Mouse (Mus musculus) lung, postnatal 0 days (tissue): Measurements from ENCODE around the gene Agmo.

Experiments
- CTCF ChIP-seq: IDR thresholded peaks from 2 replicates; pipeline ENCODE4 v1.5.1; 2016; ENCODE audit warnings: antibody characterized with exemption, mild to moderate bottlenecking
- EP300 ChIP-seq: IDR thresholded peaks from 2 replicates; pipeline ENCODE4 v1.6.1; 2016; ENCODE audit warnings: antibody characterized with exemption, mild to moderate bottlenecking, control low read depth

DNA sequence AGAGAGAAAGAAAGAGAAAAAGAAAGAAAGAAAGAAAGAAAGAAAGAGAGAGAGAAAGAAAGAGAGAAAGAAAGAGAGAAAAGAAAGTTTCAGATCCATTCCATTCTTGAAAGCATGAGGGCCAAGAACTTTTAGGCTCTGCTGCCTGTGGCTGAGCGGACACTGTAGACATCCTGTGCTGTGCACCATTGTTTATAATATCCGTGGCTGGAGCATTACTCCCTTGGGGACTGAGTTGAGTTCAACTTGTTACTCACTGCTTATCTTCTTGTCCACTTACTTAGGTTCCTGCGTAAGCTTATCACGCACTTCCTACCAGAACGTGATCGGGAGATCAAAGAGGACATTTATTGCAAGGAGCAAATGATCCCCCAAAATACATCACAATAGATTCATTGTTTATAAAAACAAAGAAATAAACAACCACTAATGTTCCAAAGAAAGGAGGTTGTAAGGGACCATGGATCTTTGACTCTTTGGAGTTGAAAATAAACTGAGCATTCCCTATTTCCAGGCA lies 27.3 kb downstream of the Agmo start:
- no peak for TF ChIP-seq CTCF
- TF ChIP-seq EP300: peak; percentile 92
